Mouse (Mus musculus) heart, postnatal 4 days (tissue): Measurements from ENCODE around the gene Gphn. TPM values are rescaled to one million over a fixed set of nuclear protein-coding genes. Genes with fewer than 3 reads are reported as not detected.
"Not testable (repeated sequence)": the region's sequence is repeated elsewhere in the genome, so short reads cannot be mapped to it uniquely, and the experiment has no call there.

ENCODE experiments used
- DNase-seq: peaks from one replicate; pipeline ENCODE4 v3.0.0; 2021
- total RNA-seq, 2 experiments: library from RNA; stranded (reverse); gene quantifications; 2 replicates each; pipeline ENCODE4 v1.2.3; 2021

Gphn gene
- total RNA-seq, 2 experiments from 2014 or later: 22.7 to 23.3 TPM

DNA sequence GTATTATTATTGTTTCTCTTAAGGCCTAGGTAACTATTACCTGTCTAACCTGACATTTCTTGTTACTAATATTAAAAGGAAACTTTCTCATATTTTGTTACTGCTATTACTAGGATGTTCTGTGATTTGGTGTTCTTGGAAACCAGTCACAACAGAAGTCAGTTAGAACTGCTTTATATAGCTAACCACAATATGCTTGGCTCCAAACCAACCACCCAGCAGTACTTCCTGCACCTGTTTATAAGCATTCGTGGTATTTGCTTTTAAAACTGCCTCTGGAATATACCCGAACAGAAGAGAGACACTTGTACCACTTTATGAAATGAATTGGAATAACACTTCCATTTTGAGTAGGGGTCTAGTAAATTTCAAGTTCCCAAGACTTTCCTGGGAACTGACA, 130.3 kb downstream of the Gphn start:
- no peak for DNase-seq

DNA sequence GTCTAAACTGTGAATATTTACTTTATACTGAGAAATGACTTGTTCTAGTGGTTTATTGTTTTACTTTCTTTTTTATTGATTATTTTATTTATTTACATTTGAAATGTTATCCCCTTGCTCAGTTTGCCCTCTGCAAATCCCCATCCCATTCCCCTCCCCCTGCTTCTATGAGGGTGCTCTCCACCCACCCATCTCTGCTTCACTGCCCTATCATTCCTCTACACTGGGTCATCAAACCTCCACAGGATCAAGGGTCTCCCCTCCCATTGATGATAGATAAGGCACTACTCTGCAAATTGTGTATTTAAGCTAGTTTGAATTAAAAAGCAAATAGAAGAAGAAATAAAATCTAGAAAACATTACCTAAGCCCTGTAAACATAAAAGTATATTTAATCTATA, 163.1 kb downstream of the Gphn start:
- DNase-seq: no peak

GRCm38 (mm10) chr12:78395297-78395696, 169.1 kb downstream of the Gphn start:
- DNase-seq: no peak

GRCm38 (mm10) chr12:78407518-78407917, 181.3 kb downstream of the Gphn start:
- DNase-seq: not testable (repeated sequence)

DNA sequence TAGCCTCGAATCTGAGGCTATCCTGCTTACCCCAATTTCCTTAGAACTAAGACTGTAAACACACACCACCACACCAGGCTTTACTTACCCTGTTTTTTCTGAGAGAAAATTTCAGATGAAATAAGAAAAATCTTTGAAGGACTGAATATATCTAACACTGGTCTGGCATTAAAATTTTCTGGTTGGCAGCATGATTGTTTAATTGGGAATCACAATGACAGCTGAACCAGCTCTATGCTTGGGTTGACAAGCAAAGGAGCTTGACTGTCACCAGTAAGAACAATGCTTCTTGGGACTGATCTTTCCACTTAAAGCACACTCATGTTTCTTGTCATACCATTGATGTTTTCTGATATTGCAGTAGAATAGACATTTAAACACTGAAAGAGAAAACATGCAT, 296.0 kb downstream of the Gphn start:
- no peak for DNase-seq

GRCm38 (mm10) chr12:78522804-78523394, 296.7 kb downstream of the Gphn start:
- no peak for DNase-seq

GRCm38 (mm10) chr12:78537590-78537989, 311.4 kb downstream of the Gphn start:
- not testable (repeated sequence) for DNase-seq

DNA sequence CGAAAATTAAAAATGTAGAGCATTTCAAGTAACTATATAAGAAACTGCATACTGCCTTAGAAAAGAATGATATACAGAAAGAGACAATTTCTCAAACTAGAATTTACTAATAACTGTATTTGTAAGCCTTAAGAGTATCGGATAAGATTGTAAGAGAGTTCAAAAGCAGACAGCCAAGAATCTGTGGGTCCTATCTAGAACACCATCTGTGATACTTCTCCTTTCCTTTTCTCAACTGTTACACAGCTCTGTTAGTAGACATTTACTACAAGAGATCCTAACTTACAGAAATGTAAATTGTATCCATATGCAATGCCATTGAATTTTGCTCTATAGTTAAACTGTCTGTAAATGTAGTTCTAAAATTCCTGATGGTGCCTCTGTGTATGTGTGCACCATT, 324.7 kb downstream of the Gphn start:
- DNase-seq: no peak

- DNase-seq: no peak
Observed at GRCm38 (mm10) chr12:78631816-78632215, 405.6 kb downstream of the Gphn start.

- DNase-seq: no peak
Observed at GRCm38 (mm10) chr12:78639466-78639865, 413.3 kb downstream of the Gphn start.

DNA sequence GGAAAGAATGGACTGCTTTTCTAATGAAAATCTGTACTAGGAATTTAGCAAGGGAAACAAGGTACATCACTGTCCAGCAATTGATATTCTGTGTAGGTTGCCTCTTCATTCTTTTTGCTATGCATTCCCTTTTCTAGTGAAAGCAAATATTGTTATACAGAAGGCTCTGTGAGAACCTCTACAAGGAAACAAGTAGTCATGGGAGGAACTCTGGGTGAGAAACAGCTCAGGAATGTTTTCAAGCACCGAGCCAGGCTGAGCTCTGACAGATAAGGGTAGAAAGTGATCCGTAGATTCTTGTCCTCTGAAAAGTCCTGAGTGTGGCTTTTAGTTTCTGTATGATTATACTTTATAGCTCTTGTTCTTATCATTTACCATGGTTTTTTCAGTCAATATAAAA, 413.9 kb downstream of the Gphn start:
- peak; percentile 12 for DNase-seq

- no peak for DNase-seq
Observed at GRCm38 (mm10) chr12:78641220-78641619, 415.0 kb downstream of the Gphn start.

DNA sequence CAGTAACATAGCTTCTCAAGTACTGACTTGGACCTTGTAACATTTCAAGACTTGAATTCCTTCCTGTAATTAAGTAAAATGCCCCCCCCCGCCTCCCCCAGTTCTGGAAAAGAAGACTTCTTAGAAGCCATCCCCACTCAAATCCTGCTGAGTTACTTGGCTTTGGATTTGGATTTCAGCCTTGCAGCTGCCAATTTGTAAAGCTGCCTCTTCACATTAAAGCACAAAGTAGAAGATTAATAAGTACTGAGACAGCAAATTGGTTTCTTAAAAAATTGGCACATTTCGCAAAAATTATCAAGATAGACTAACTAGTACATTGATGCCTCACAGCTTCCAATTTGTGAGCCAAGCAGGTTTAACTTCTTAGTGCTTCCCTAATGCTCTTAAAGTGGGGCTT, 417.5 kb downstream of the Gphn start:
- DNase-seq: no peak

- DNase-seq: no peak
Observed at GRCm38 (mm10) chr12:78645282-78645681, 419.1 kb downstream of the Gphn start.

GRCm38 (mm10) chr12:78659718-78660304, 433.6 kb downstream of the Gphn start:
- no peak for DNase-seq

DNA sequence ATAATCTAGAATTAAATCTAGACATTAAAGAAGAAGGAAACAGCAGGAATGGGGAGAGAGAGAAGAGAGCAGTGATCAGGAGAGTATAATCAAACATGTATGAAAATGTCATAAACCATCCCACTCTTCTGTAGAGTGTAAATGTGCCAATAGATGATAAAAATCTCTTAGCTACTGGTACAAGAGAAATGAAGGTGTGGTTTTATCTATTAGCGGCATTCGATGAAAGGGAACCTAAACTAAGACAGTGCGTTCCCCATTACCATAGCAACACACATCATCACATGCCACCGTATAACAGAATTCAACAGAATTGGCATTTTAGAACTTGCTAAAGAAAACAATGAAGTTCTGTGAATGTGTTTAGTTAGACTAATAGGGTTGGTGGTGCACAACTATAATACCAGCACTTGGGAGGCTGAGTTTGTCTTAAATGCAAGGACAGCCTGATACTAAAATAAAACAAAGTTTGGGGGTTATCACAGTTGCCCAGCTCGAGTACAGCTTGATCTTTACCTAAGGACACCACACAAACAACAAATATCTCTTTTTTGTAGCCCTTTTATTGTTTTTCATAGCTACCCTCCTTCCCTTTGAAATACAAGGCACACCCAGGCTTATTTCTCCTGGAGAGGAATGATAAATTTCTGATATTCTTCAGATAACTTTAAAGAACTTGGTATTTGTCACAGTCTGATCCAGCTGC, 452.1 kb downstream of the Gphn start:
- DNase-seq: no peak

DNA sequence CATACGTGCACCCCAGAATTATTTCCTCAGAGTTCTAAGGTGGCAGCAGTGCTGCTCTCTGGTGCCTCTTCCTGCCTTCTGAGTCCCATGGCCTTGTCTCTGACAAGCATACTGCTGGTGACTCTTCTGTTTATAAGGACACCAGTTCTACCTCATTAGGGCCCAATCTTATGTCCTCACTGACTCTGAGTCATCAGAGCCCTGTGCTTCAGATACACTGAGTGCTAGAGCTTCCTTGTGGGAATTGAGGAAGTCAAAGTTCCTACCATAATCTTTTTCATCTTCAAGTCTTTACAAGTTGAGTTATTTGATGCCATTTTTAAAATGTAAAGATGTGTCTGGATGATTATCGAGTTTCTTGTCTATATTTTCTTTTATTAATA, 452.6 kb downstream of the Gphn start:
- DNase-seq: no peak

DNA sequence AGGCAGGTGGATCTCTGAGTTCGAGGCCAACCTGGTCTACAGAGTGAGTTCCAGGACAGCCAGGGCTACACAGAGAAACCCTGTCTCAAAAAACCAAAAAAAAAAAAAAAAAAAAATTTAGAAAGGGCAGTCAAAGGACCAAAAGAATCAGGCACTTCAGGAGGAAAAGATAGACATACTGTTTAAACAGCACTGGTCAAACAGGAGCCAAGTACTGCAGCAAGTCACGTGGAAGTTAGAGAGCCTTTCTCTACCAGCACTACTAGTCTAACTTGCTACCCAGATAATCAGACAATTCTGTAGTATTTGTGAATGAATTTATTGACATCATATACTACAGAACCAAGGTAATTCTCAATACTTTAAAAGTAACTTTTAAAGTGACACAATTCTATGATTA, 454.9 kb downstream of the Gphn start:
- DNase-seq: no peak

GRCm38 (mm10) chr12:78682279-78682678, 456.1 kb downstream of the Gphn start:
- no peak for DNase-seq

DNA sequence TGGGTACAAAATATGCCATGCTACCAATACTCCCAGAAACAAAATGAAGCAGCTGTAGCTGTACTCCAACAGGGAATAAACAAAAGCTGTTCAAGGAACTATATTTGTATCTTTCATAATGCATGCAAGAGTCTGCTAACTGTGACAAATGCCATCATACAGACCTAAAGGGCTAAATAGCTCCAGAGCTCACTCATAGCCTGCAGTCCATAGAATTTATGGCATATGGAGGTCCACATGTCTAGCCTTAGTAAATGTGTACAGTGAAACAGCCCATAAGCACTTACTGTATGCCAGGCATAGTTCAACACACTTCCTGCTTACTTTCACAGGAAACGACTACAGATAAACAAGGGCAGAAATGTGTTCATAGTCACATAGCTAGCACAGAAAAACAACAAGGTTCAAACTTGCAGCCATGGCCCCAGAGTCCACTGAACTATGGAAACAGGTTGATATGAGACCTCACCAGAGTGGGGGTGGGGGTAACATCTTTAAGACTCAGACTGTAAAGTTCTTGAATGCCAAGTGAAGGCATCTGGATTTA, 459.6 kb downstream of the Gphn start:
- DNase-seq: no peak

GRCm38 (mm10) chr12:78688876-78689275, 462.7 kb downstream of the Gphn start:
- no peak for DNase-seq

DNA sequence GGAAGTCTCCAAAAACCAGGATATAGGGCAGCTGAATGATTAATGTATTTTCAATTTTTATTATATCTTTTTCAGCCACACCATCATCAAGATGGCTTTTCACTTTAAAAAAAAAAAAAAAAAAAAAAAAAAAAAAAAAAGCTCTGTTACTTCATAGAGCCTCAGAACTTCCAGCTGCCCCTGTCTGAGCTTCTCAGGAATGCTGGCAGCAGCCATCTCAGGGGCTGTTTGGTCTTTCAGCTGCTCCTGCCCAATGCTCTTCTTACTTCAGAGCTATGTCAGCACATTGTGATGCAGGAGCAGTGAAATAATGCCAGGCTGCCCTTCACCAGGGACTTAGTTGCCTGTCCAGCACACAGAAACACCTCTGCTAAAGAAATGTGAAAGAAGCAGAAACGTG, 465.1 kb downstream of the Gphn start, which contains the start of gene Fam71d:
Fam71d (plus strand) TSS at position 211 of the 400 bp plus-strand sequence.
- no peak for DNase-seq

DNA sequence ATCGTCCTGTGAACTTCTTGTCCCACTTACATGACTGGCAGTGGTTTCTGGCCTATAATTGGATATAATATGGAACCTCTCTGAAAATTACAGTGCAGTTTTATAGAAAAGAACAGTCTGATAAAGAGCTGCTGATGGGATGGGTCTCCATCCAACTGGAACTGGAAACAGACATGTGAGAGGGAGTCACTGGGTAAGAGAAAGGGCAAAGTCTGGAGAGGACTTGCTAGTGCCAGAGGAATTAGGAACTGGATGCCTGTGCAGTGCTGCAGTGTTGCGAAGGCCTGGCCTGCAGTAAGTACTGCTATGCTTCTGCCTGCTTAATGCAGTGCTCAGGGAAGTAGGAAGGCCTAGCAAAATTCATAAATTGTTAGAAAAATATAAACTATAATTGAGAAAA, 467.1 kb downstream of the Gphn start:
- no peak for DNase-seq

DNA sequence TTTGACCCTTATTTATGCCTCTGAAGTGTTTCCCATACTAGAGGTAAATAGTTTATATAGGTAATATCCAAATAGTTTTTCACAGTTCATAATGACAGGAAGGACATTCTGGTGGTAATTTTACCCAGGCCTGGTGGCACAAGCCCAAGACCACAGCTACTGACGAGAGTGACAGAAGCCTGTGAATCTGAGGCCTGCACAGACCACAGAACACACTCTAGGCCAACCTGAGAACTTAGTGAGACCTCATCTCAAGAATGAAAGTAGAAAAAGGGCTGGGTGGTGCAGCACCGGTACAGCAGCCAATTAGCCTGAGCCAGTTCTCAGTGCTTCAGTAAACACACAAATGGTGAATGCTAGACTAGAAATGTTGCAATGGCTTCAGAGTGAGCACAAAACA, 491.6 kb downstream of the Gphn start:
- DNase-seq: no peak
